Mouse (Mus musculus) spleen, postnatal 10 days (tissue): ENCODE measurements around the gene Prlh.

Experiments
- DNase-seq, 2 experiments: peaks; one replicate each; pipeline ENCODE4 v3.0.0; 2021 to 2022; ENCODE audit warnings: low spot score in 2 of 2

Gene Prlh

GRCm38 (mm10) chr1:91001101-91001500 lies 48.2 kb downstream of the Prlh start:
- no peak for DNase-seq

GRCm38 (mm10) chr1:91001871-91002539 lies 49.1 kb downstream of the Prlh start:
- no peak for DNase-seq

GRCm38 (mm10) chr1:91002641-91003040 lies 49.7 kb downstream of the Prlh start:
- no peak for DNase-seq
